Mouse (Mus musculus): ENCODE data around the gene Cfap36. TPM values are rescaled to one million over a fixed set of nuclear protein-coding genes. Genes with fewer than 3 reads are reported as not detected.
A peak's percentile ranks its signal among the peaks of the same experiment; 100 is the strongest.

The Cfap36 gene
- total RNA-seq (2021) = 100 to 1,000 TPM; 121 to 126 TPM
- long read RNA-seq, experiment 1, transcript Cfap36-201 (10 exons, 1,664 nt) = major isoform, 67 of 83 reads
- long read RNA-seq, experiment 1, partial matches to known transcripts = 6 of 83 reads
- long read RNA-seq, experiment 1, other reads (novel, unspliced or antisense) = 7 of 83 reads
- long read RNA-seq, experiment 2, transcript Cfap36-201 (10 exons, 1,664 nt) = major isoform, 56 of 70 reads
- long read RNA-seq, experiment 2, partial matches to known transcripts = 1 of 70 reads
- long read RNA-seq, experiment 2, other reads (novel, unspliced or antisense) = 8 of 70 reads

DNA sequence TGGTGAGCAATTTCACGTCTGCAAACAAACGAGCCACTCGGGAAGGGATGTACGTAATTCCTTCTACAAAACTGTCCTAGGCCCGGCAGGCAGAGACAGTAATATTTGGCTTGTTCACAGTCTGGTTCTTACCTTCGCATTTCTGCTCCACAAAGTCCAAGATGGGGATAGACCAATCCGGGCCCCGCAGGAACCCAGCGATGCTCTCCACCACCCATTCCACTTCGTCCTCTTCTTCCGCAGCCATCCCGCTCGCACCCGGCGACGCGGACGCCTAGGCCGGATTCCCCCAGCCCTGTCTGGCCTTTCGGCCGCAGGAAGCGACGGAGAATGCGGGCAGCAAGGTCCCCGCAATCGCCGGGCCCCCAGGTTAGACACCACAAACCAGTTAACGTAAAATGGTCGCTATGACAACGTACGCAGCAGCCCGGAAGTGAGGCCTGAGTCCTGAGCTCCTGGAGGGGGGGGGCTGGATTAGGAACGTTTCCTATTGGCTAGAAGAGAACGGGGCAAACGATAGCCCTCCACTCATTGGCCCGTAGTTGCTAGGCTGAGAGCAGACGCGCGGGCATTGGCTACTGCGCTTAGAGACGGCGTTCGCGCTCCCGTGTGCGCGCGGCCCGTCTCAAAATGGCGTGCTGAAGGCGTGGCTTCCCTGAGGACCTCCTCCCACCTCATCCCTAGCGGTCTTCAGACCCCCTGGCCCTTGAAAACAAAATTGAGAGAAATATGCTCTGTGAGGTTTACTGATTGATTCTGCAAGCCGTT, at the start of gene Cfap36:
Gene Cfap36 (minus strand): TSS at position 527 of the 768 bp plus-strand sequence.
- Histone ChIP-seq H3K4me3 (peak within 1 kb of the TSS; percentile 65), H3K27ac (peak within 1 kb of the TSS; percentile 84)
- TF ChIP-seq CTCF (IDR thresholded peaks at IDR 0.05) = no peak
- intact Hi-C loops (cut with DNase I) = loop anchor here (2.0 kb wide), 1 partner anchor 126 kb away; the partner anchor contains the start of gene Ccdc88a
- peak; percentile 84 to 92 for DNase-seq (ENCODE audit: extremely low spot score in 1 of 2, low spot score in 2 of 2)

- intact Hi-C loops (cut with DNase I) = no loop called here
- Histone ChIP-seq H3K27ac (no peak overlapping the region), H3K4me3 (no peak overlapping the region)
- DNase-seq (ENCODE audit: extremely low spot score in 1 of 2, low spot score in 2 of 2) = no peak
- no peak for TF ChIP-seq CTCF (IDR thresholded peaks at IDR 0.05)
These were observed 40.1 kb upstream of the Cfap36 start for GRCm38 (mm10) chr11:29287305-29287704.

DNA sequence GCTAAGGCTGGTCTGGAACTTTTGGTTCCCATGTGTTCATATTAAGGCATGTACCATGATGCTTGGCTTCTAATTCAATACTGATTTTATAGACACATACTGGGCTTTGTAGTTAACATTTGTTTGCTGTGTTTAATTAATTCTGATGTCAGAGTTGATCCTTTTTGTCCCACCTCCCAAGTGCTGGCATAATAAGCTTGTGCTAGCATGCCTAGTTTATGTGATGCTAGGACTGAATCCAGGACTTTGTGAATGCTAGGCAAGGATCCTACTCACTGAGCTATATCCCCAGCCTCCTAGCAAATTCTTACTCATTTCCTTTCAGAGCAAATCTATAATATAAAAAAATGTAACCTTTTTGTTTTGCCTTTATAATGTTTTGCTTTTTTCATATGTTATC, 38.8 kb upstream of the Cfap36 start:
- DNase-seq (ENCODE audit: extremely low spot score in 1 of 2, low spot score in 2 of 2) = no peak
- no peak overlapping the region for H3K27ac ChIP-seq
- intact Hi-C loops (cut with DNase I) = no loop called here
- H3K4me3 ChIP-seq = no peak overlapping the region
- TF ChIP-seq CTCF (IDR thresholded peaks at IDR 0.05) = no peak

- Histone ChIP-seq H3K27ac (no peak overlapping the region), H3K4me3 (no peak overlapping the region)
- no peak for TF ChIP-seq CTCF (IDR thresholded peaks at IDR 0.05)
- DNase-seq (ENCODE audit: extremely low spot score in 1 of 2, low spot score in 2 of 2) = no peak
- intact Hi-C loops (cut with DNase I) = loop anchor here (5.0 kb wide), 1 partner anchor 83 kb away; no protein-coding TSS in a partner anchor
These were observed 27.5 kb upstream of the Cfap36 start for GRCm38 (mm10) chr11:29274758-29275157.

DNA sequence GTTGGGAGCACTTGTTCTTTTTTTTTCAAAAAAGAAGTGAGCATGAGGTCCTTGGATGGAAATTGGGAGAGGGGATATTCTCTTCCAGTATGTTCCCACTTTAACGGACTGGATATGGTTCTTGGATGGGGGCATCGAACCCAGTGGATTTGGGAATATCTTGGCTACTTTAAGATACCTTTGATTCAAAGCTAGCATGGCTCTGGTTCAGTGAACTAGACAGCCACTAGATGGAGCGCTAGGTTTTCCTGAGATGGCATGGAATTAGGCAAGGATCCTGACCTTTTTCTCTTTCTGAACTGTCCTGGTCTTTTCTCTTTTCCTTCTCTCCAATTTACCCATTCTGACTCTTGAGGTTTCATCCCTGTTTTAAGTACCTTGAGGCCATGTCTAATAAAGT, 20.6 kb upstream of the Cfap36 start:
- peak; percentile 88 for TF ChIP-seq CTCF (IDR thresholded peaks at IDR 0.05)
- no peak overlapping the region for H3K27ac ChIP-seq
- H3K4me3 ChIP-seq = no peak overlapping the region
- intact Hi-C loops (cut with DNase I) = loop anchor here (2.0 to 10.0 kb wide), 5 partner anchors 107 to 427 kb away; partner anchors contain the start of genes Mtif2 and Rtn4
- peak; percentile 38 to 39 for DNase-seq (ENCODE audit: extremely low spot score in 1 of 2, low spot score in 2 of 2)

DNA sequence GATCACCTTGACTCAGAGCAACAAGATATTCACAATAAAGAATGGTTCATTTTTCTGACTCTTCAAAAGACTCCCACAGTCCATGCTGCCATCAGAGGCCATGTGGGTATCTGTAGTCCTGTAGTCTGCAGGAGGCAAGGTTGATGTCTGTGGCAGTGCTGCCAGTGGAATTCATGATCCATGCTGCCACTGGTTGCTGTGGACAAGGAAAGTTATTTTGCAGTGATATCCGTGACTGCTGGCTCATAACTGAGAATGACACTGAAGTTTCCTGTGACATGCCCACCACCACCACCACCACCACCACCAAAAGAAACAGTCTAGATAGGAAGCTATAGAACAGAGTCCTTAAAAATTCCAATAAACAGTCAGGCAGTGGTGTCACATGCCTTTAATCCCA, 7.4 kb upstream of the Cfap36 start:
- H3K27ac ChIP-seq = no peak overlapping the region
- intact Hi-C loops (cut with DNase I) = no loop called here
- no peak for TF ChIP-seq CTCF (IDR thresholded peaks at IDR 0.05)
- H3K4me3 ChIP-seq = no peak overlapping the region
- DNase-seq (ENCODE audit: extremely low spot score in 1 of 2, low spot score in 2 of 2) = no peak

DNA sequence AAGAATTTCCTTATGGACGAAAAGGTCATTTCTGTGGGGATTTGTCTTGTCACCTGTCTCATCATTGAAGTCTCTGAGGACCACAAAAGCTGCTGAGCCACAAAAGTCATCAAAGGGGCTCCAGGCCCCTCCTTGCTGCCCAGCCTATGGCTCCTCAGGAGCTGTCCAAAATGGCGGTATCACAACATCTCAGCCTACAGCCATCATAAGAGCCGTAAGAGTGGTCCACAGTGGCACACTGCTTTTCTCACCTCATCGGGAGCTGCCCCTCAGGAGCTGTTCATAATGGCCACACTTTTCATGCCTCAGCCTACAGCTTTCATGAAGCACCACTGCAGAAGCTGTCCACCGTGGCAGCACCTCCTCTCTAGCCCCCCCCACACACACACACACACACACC, 1.2 kb upstream of the Cfap36 start:
- H3K4me3 ChIP-seq = no peak overlapping the region
- TF ChIP-seq CTCF (IDR thresholded peaks at IDR 0.05) = no peak
- no peak overlapping the region for H3K27ac ChIP-seq
- no peak for DNase-seq (ENCODE audit: extremely low spot score in 1 of 2, low spot score in 2 of 2)
- intact Hi-C loops (cut with DNase I) = no loop called here

GRCm38 (mm10) chr11:29247725-29248124, 516 bp upstream of the Cfap36 start:
- no peak for TF ChIP-seq CTCF (IDR thresholded peaks at IDR 0.05)
- intact Hi-C loops (cut with DNase I) = loop anchor here (2.0 kb wide), 1 partner anchor 125 kb away; the partner anchor contains the start of gene Ccdc88a
- Histone ChIP-seq H3K27ac (no peak overlapping the region), H3K4me3 (peak overlapping the region; percentile 65)
- DNase-seq (ENCODE audit: extremely low spot score in 1 of 2, low spot score in 2 of 2) = no peak

DNA sequence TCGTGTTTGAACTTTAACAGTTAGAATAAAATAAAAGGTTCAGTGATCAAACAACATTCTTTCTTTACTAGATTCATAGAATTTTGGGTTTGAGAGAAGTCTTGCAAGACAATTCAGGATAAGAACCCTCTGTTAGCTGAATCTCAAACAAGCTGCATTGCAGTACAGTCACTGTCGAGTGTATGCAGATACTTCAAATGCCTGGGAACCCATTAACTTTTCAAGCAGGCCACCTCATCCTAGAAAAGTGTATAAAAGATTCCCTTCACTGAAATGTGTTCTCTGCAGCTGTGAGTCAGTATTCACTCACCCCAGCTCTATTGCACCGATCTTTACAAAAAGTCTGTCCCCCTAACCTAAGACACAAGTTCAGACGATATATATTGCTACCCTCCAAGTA, 1.2 kb downstream of the Cfap36 start:
- peak overlapping the region; percentile 65 for H3K4me3 ChIP-seq
- no peak for TF ChIP-seq CTCF (IDR thresholded peaks at IDR 0.05)
- intact Hi-C loops (cut with DNase I) = loop anchor here (2.0 kb wide), 1 partner anchor 127 kb away; the partner anchor contains the start of gene Ccdc88a
- no peak overlapping the region; the same call in 1 of the 2 replicates for H3K27ac ChIP-seq
- DNase-seq (ENCODE audit: extremely low spot score in 1 of 2, low spot score in 2 of 2) = no peak

- Histone ChIP-seq H3K27ac (no peak overlapping the region), H3K4me3 (no peak overlapping the region)
- TF ChIP-seq CTCF (IDR thresholded peaks at IDR 0.05) = no peak
- DNase-seq (ENCODE audit: extremely low spot score in 1 of 2, low spot score in 2 of 2) = no peak
- intact Hi-C loops (cut with DNase I) = no loop called here
These were observed 5.2 kb downstream of the Cfap36 start for GRCm38 (mm10) chr11:29241961-29242360.

GRCm38 (mm10) chr11:29239353-29239752, 7.9 kb downstream of the Cfap36 start:
- TF ChIP-seq CTCF (IDR thresholded peaks at IDR 0.05) = no peak
- H3K4me3 ChIP-seq = no peak overlapping the region
- DNase-seq (ENCODE audit: extremely low spot score in 1 of 2, low spot score in 2 of 2) = no peak
- H3K27ac ChIP-seq = no peak overlapping the region
- intact Hi-C loops (cut with DNase I) = no loop called here

GRCm38 (mm10) chr11:29238551-29238950, 8.7 kb downstream of the Cfap36 start:
- H3K4me3 ChIP-seq = no peak overlapping the region
- no peak overlapping the region for H3K27ac ChIP-seq
- no peak for DNase-seq (ENCODE audit: extremely low spot score in 1 of 2, low spot score in 2 of 2)
- intact Hi-C loops (cut with DNase I) = no loop called here
- TF ChIP-seq CTCF (IDR thresholded peaks at IDR 0.05) = no peak
